Mouse (Mus musculus): ENCODE measurements at regions not wholly inside any gene's neighbourhood (a gene's known extent, or its start where the extent isn't known, plus 50 kb on each side); places are given as distances from the start of the nearest gene placed in this dataset.

GRCm38 (mm10) chr6:100176914-100177560 is 110.2 kb downstream of the Rybp start:
- Histone ChIP-seq H3K9ac (ENCODE audit: insufficient read depth, low read depth, low read length, poor library complexity, severe bottlenecking) (no peak overlapping the region), H3K9me3 (ENCODE audit: control insufficient read depth, insufficient read depth, low read depth, low read length) (no peaks in the 10 kb centered on the region), H3K4me1 (ENCODE audit: control insufficient read depth in 2 of 2, insufficient read depth in 2 of 2, low read length in 2 of 2, poor library complexity in 1 of 2) (peaks cover 0 to 13% of the 10 kb centered on the region in 2 experiments; a peak in 2 of 4 replicates), H3K4me3 (ENCODE audit: insufficient read depth in 1 of 2, low read depth in 1 of 2, low read length in 2 of 2, poor library complexity in 1 of 2, severe bottlenecking in 1 of 2) (no peak overlapping the region), H3K36me3 (ENCODE audit: control insufficient read depth, insufficient read depth, low read length, poor library complexity, severe bottlenecking) (no peaks in the 10 kb centered on the region), H3K27ac (ENCODE audit: insufficient read depth, low read depth, low read length, poor library complexity, severe bottlenecking) (no peak overlapping the region)
- no peak for DNase-seq (ENCODE audit: low read depth, low spot score)
- in situ Hi-C loops (cut with MboI; ENCODE audit: low sequenced_read_pairs in 2 of 2, unreplicated experiment in 2 of 2) = no loop called here
- TF ChIP-seq HCFC1 (IDR thresholded peaks at IDR 0.05; ENCODE audit: borderline replicate concordance, insufficient read depth, low read length) = no peak
- TF ChIP-seq CHD2 (IDR thresholded peaks at IDR 0.05; ENCODE audit: low read depth, low read length) = no peak
- no peak for TF ChIP-seq ZC3H11A (IDR thresholded peaks at IDR 0.05; ENCODE audit: borderline replicate concordance, low read depth, low read length)
- TF ChIP-seq ZNF384 (IDR thresholded peaks at IDR 0.05; ENCODE audit: low read depth, low read length) = no peak

DNA sequence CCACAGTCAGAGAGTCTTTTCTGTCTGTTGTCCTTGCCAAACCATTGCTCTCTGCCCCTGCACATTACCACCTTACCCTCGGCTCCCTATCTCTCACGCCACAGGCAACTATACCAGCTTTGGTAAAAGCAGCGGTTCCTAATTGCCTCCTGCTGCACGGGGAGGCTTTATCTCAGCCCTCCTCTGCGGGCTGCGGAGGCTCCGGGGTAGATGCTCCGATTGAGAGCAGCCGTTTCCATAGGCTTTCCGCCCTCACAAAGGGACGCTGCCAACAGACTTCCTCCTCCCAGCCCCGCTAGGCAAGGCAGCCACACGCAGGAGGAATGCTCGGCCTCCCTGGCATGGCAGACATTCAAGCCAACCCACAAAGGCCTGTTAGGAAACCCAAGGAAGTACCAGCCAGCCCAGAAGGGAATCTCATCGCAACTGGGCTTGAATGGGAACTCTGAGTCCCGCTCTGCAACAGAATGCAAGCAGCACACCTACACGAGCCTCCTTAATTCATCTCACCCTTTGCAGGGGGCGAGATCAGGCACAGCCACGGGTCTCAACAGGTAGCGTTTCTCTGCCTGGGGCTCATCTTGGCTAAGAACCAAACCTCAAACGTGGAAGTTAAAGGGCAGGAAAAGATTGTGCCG is 116.5 kb downstream of the Rybp start:
- TF ChIP-seq MAFK (IDR thresholded peaks at IDR 0.05; ENCODE audit: insufficient read depth, low read depth, low read length) (no peak), HCFC1 (IDR thresholded peaks at IDR 0.05; ENCODE audit: borderline replicate concordance, insufficient read depth, low read length) (no peak), ZC3H11A (IDR thresholded peaks at IDR 0.05; ENCODE audit: borderline replicate concordance, low read depth, low read length) (no peak), CHD2 (IDR thresholded peaks at IDR 0.05; ENCODE audit: low read depth, low read length) (no peak), ZNF384 (IDR thresholded peaks at IDR 0.05; ENCODE audit: low read depth, low read length) (no peak)
- no peaks in the 10 kb centered on the region for H3K9me3 ChIP-seq (ENCODE audit: control insufficient read depth, insufficient read depth, low read depth, low read length)
- no peak for DNase-seq (ENCODE audit: low read depth, low spot score)
- no peaks in the 10 kb centered on the region for H3K36me3 ChIP-seq (ENCODE audit: control insufficient read depth, insufficient read depth, low read length, poor library complexity, severe bottlenecking)
- no peak overlapping the region for H3K27ac ChIP-seq (ENCODE audit: insufficient read depth, low read depth, low read length, poor library complexity, severe bottlenecking)
- H3K9ac ChIP-seq (ENCODE audit: insufficient read depth, low read depth, low read length, poor library complexity, severe bottlenecking) = no peak overlapping the region
- in situ Hi-C loops (cut with MboI; ENCODE audit: low sequenced_read_pairs in 2 of 2, unreplicated experiment in 2 of 2) = no loop called here
- no peaks in the 10 kb centered on the region for H3K4me1 ChIP-seq (ENCODE audit: control insufficient read depth in 2 of 2, insufficient read depth in 2 of 2, low read length in 2 of 2, poor library complexity in 1 of 2)
- H3K4me3 ChIP-seq (ENCODE audit: insufficient read depth in 1 of 2, low read depth in 1 of 2, low read length in 2 of 2, poor library complexity in 1 of 2, severe bottlenecking in 1 of 2) = peak overlapping the region in 1 of 2 experiments; percentile 38; a peak in 2 of 4 replicates

- Histone ChIP-seq H3K36me3 (ENCODE audit: control insufficient read depth, insufficient read depth, low read length, poor library complexity, severe bottlenecking) (no peaks in the 10 kb centered on the region), H3K4me3 (ENCODE audit: insufficient read depth in 1 of 2, low read depth in 1 of 2, low read length in 2 of 2, poor library complexity in 1 of 2, severe bottlenecking in 1 of 2) (no peak overlapping the region), H3K4me1 (ENCODE audit: control insufficient read depth in 2 of 2, insufficient read depth in 2 of 2, low read length in 2 of 2, poor library complexity in 1 of 2) (peaks cover 0 to 16% of the 10 kb centered on the region in 2 experiments; a peak in 2 of 4 replicates), H3K27ac (ENCODE audit: insufficient read depth, low read depth, low read length, poor library complexity, severe bottlenecking) (no peak overlapping the region), H3K9ac (ENCODE audit: insufficient read depth, low read depth, low read length, poor library complexity, severe bottlenecking) (no peak overlapping the region), H3K9me3 (ENCODE audit: control insufficient read depth, insufficient read depth, low read depth, low read length) (no peaks in the 10 kb centered on the region)
- TF ChIP-seq ZNF384 (IDR thresholded peaks at IDR 0.05; ENCODE audit: low read depth, low read length) (no peak), CHD2 (IDR thresholded peaks at IDR 0.05; ENCODE audit: low read depth, low read length) (no peak), HCFC1 (IDR thresholded peaks at IDR 0.05; ENCODE audit: borderline replicate concordance, insufficient read depth, low read length) (no peak), MAFK (IDR thresholded peaks at IDR 0.05; ENCODE audit: insufficient read depth, low read depth, low read length) (no peak), ZC3H11A (IDR thresholded peaks at IDR 0.05; ENCODE audit: borderline replicate concordance, low read depth, low read length) (no peak)
- in situ Hi-C loops (cut with MboI; ENCODE audit: low sequenced_read_pairs in 2 of 2, unreplicated experiment in 2 of 2) = no loop called here
- no peak for DNase-seq (ENCODE audit: low read depth, low spot score)
These were observed 120.0 kb downstream of the Rybp start for GRCm38 (mm10) chr6:100167321-100167720.

GRCm38 (mm10) chr6:100165746-100166145 is 121.5 kb downstream of the Rybp start:
- no peak overlapping the region for H3K9ac ChIP-seq (ENCODE audit: insufficient read depth, low read depth, low read length, poor library complexity, severe bottlenecking)
- TF ChIP-seq CHD2 (IDR thresholded peaks at IDR 0.05; ENCODE audit: low read depth, low read length) = no peak
- TF ChIP-seq MAFK (IDR thresholded peaks at IDR 0.05; ENCODE audit: insufficient read depth, low read depth, low read length) = no peak
- TF ChIP-seq ZC3H11A (IDR thresholded peaks at IDR 0.05; ENCODE audit: borderline replicate concordance, low read depth, low read length) = no peak
- no peaks in the 10 kb centered on the region for H3K9me3 ChIP-seq (ENCODE audit: control insufficient read depth, insufficient read depth, low read depth, low read length)
- no peaks in the 10 kb centered on the region for H3K36me3 ChIP-seq (ENCODE audit: control insufficient read depth, insufficient read depth, low read length, poor library complexity, severe bottlenecking)
- DNase-seq (ENCODE audit: low read depth, low spot score) = no peak
- no peak overlapping the region for H3K27ac ChIP-seq (ENCODE audit: insufficient read depth, low read depth, low read length, poor library complexity, severe bottlenecking)
- H3K4me3 ChIP-seq (ENCODE audit: insufficient read depth in 1 of 2, low read depth in 1 of 2, low read length in 2 of 2, poor library complexity in 1 of 2, severe bottlenecking in 1 of 2) = no peak overlapping the region
- in situ Hi-C loops (cut with MboI; ENCODE audit: low sequenced_read_pairs in 2 of 2, unreplicated experiment in 2 of 2) = no loop called here
- H3K4me1 ChIP-seq (ENCODE audit: control insufficient read depth in 2 of 2, insufficient read depth in 2 of 2, low read length in 2 of 2, poor library complexity in 1 of 2) = peaks cover 0 to 25% of the 10 kb centered on the region in 2 experiments; a peak in 2 of 4 replicates
